Mouse (Mus musculus): ENCODE measurements around the gene Bach2.

GRCm38 (mm10) chr4:32538088-32538487 lies 299.5 kb downstream of the Bach2 start:
- no peak for TF ChIP-seq POLR2A (IDR thresholded peaks at IDR 0.05; ENCODE audit: low read depth, low read length)
- TF ChIP-seq CTCF (IDR thresholded peaks at IDR 0.05; ENCODE audit: extremely low read depth, insufficient read depth, insufficient read length, insufficient replicate concordance) = no peak

Measured in spleen, adult 2 months (tissue).